Mouse (Mus musculus) MEL-GATA-1-ER (cell line): Measurements from ENCODE around the gene Vmn1r82.

Experiments
- DNase-seq: peaks from one replicate; pipeline ENCODE4 v3.0.0-alpha.2; 2012; ENCODE audit warnings: low read depth; ENCODE audit errors: extremely low read depth

The Vmn1r82 gene

DNA sequence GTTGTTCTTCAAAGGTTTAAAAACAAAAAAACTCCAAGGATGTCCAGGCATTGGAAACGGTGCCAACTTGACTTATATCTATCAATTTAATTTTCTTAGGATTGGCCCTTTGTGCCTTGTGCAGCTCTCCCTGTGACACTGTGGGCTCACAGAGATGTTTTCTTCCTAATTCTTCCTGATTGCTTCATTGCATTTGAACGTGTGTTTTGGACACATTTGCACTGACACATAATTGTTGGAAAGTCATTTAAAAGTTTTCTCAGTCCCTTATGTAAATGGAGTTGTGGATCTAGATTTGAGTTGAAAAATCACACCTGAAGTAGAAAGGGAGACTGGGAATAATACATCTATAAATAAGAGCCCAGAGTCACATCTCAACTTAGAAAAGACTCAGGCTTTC lies at the start of gene Vmn1r82:
TSS of gene Vmn1r82 (plus strand) at position 301 of the 400 bp plus-strand sequence.
- DNase-seq: no peak

DNA sequence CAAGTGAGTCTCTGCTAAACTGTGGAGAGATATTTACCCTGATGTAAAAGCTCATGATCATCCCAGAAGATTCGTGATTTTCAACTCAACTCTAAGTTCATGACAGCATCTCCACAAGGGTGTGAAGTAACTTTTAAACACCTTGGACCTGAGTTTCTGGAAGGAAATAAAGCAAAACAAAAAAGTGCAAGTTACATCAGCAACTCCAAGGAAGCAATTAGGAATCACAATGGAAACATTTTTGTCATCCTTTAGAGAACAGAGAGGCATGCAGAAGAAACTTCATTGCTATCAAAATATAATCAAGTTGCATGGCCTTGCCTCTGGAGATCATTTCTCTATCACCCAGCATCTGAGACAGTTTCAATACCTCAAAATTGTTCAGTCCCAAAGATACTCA lies 32.1 kb upstream of the Vmn1r82 start, which contains the start of gene Vmn1r81:
TSS of gene Vmn1r81 (minus strand) at position 101 of the 400 bp plus-strand sequence.
- no peak for DNase-seq

DNA sequence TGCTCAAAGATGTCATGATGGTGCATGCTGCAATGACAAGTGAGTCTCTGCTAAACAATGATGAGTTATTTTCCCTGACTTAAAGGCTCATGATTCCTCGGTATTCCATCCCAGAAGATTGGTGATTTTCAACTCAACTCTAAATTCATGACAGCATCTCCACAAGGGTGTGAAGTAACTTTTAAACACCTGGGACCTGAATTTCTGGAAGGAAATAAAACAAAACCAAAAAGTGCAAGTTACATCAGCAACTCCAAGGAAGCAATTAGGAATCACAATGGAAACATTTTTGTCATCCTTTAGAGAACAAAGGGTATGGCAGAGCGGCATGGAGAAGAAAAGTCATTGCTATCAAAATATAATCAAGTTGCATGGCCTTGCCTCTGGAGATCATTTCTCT lies 29.2 kb downstream of the Vmn1r82 start, which contains the start of gene Vmn1r83:
TSS of gene Vmn1r83 (minus strand) at position 101 of the 400 bp plus-strand sequence.
- DNase-seq: no peak
